In genomic region chr1:186054227-186054626, GRCm38 (mm10) we compare ENCODE assay signal across 26 mouse cellular contexts.
A peak's percentile ranks its signal among the peaks of the same experiment; 100 is the strongest.
DNase-seq lines count a peak whose midpoint lies in the region; ATAC-seq and TF ChIP-seq lines count a peak whose summit lies in the region.
"Had no signal": no experiment of that assay in that cellular context is flagged by ENCODE, and none has a peak within 500 bp of the region (broad histone marks: within the 10 kb centered on the region; RNA-seq: fewer than 3 reads in every experiment).

No protein-coding gene starts in this region.

- H3K9me3 ChIP-seq in embryonic facial prominence, embryonic 13.5 days = no peaks in the 10 kb centered on the region
- H3K9me3 ChIP-seq in embryonic facial prominence, embryonic 10.5 days = no peaks in the 10 kb centered on the region
- H3K9me3 ChIP-seq in kidney, postnatal 0 days (replicated peaks; ENCODE audit: low read length) = no peaks in the 10 kb centered on the region
- H3K9me3 ChIP-seq in limb, embryonic 13.5 days = no peaks in the 10 kb centered on the region
- H3K9me3 ChIP-seq: embryonic facial prominence, embryonic 15.5 days; forebrain, embryonic 13.5 days; lung, embryonic 15.5 days had no signal

- WGBS in embryonic facial prominence, embryonic 13.5 days = 80% methylated on average over 7 of the region's 7 CpGs
- 92% methylated on average over 7 of the region's 7 CpGs for WGBS in embryonic facial prominence, embryonic 10.5 days
- WGBS in kidney, postnatal 0 days = 58% methylated on average over 7 of the region's 7 CpGs
- WGBS in limb, embryonic 13.5 days = 66% methylated on average over 7 of the region's 7 CpGs

- no peak overlapping the region for H3K4me3 ChIP-seq in embryonic facial prominence, embryonic 13.5 days
- no peak overlapping the region for H3K4me3 ChIP-seq in embryonic facial prominence, embryonic 10.5 days
- no peak overlapping the region for H3K4me3 ChIP-seq in kidney, postnatal 0 days (replicated peaks; ENCODE audit: low read depth, low read length)
- H3K4me3 ChIP-seq in limb, embryonic 13.5 days = no peak overlapping the region
- no peak overlapping the region for H3K4me3 ChIP-seq in layer of hippocampus, adult 2 months
- H3K4me3 ChIP-seq: embryonic facial prominence, embryonic 15.5 days; forebrain, embryonic 13.5 days; heart, embryonic 12.5 days; lung, embryonic 15.5 days had no signal

- DNase-seq in embryonic facial prominence, embryonic 10.5 days (ENCODE audit: low spot score) = no peak
- DNase-seq in kidney, postnatal 0 days (ENCODE audit: low spot score) = no peak
- DNase-seq in kidney, adult 18-20 months = no peak
- peak; percentile 17 for DNase-seq in skeletal muscle tissue, adult 2 months (ENCODE audit: low read depth, low spot score)
- no peak for DNase-seq in layer of hippocampus, adult 2 months (ENCODE audit: low spot score in 2 of 2)
- DNase-seq: adrenal gland, postnatal 10 days; cerebellum, adult 8-10 months; cerebellum, postnatal 36 days; gastrocnemius, postnatal 25 days; heart, adult 18-20 months; kidney, postnatal 25 days; midbrain, embryonic 14.5 days; right cerebral cortex, adult 18-20 months; thymus, adult 18-20 months; thymus, postnatal 25 days had no signal

- no peaks in the 10 kb centered on the region; the same call in 1 of the 2 replicates for H3K27me3 ChIP-seq in embryonic facial prominence, embryonic 13.5 days
- no peaks in the 10 kb centered on the region for H3K27me3 ChIP-seq in embryonic facial prominence, embryonic 10.5 days (replicated peaks; ENCODE audit: low read depth, poor library complexity, severe bottlenecking)
- H3K27me3 ChIP-seq in kidney, postnatal 0 days (ENCODE audit: insufficient read depth, low read length) = no peaks in the 10 kb centered on the region
- H3K27me3 ChIP-seq in limb, embryonic 13.5 days = no peaks in the 10 kb centered on the region
- H3K27me3 ChIP-seq: embryonic facial prominence, embryonic 15.5 days; forebrain, embryonic 13.5 days; heart, embryonic 12.5 days; lung, embryonic 15.5 days; Patski had no signal

- no peak for ATAC-seq in embryonic facial prominence, embryonic 13.5 days (ENCODE audit: insufficient number of reproducible peaks, insufficient read depth, low FRiP score, low TSS enrichment, low read depth)
- ATAC-seq in kidney, postnatal 0 days (replicated peaks; ENCODE audit: low FRiP score, low read depth) = no peak
- no peak; the same call in 1 of the 2 replicates for ATAC-seq in limb, embryonic 13.5 days (ENCODE audit: low FRiP score, low read depth)
- ATAC-seq: forebrain, embryonic 13.5 days; intestine, postnatal 0 days; Patski had no signal

- H3K36me3 ChIP-seq in embryonic facial prominence, embryonic 13.5 days = no peaks in the 10 kb centered on the region
- H3K36me3 ChIP-seq in embryonic facial prominence, embryonic 10.5 days (replicated peaks) = no peaks in the 10 kb centered on the region
- no peaks in the 10 kb centered on the region for H3K36me3 ChIP-seq in kidney, postnatal 0 days (ENCODE audit: insufficient read depth, low read length)
- H3K36me3 ChIP-seq in limb, embryonic 13.5 days = no peaks in the 10 kb centered on the region
- H3K36me3 ChIP-seq: embryonic facial prominence, embryonic 15.5 days; heart, embryonic 12.5 days; lung, embryonic 15.5 days had no signal

- H3K4me1 ChIP-seq in embryonic facial prominence, embryonic 13.5 days = peaks cover 24% of the 10 kb centered on the region
- 0 out of 2 replicates have a peak, but pooled peaks cover 3% of the 10 kb centered on the region for H3K4me1 ChIP-seq in embryonic facial prominence, embryonic 10.5 days
- no peaks in the 10 kb centered on the region for H3K4me1 ChIP-seq in kidney, postnatal 0 days (replicated peaks; ENCODE audit: insufficient read depth, low read length)
- H3K4me1 ChIP-seq in limb, embryonic 13.5 days = peaks cover 20% of the 10 kb centered on the region
- H3K4me1 ChIP-seq: forebrain, embryonic 13.5 days; heart, embryonic 12.5 days; lung, embryonic 15.5 days had no signal

- H3K27ac ChIP-seq in embryonic facial prominence, embryonic 13.5 days = peak overlapping the region; percentile 33; the same call in 1 of the 2 replicates
- H3K27ac ChIP-seq in embryonic facial prominence, embryonic 10.5 days (replicated peaks) = no peak overlapping the region
- H3K27ac ChIP-seq in kidney, postnatal 0 days = peak overlapping the region; percentile 19; the same call in 1 of the 2 replicates
- peak overlapping the region; percentile 48 for H3K27ac ChIP-seq in limb, embryonic 13.5 days
- H3K27ac ChIP-seq in layer of hippocampus, adult 2 months = no peak overlapping the region
- H3K27ac ChIP-seq: embryonic facial prominence, embryonic 15.5 days; forebrain, embryonic 13.5 days; hindbrain, embryonic 14.5 days; lung, embryonic 15.5 days; stomach, postnatal 0 days had no signal

- H3K4me2 ChIP-seq in embryonic facial prominence, embryonic 13.5 days = peak overlapping the region; percentile 30; the same call in 1 of the 2 replicates
- no peak overlapping the region for H3K4me2 ChIP-seq in kidney, postnatal 0 days (ENCODE audit: low read length)
- H3K4me2 ChIP-seq in limb, embryonic 13.5 days (replicated peaks) = peak overlapping the region; percentile 27; the same call in 1 of the 2 replicates
- H3K4me2 ChIP-seq: embryonic facial prominence, embryonic 15.5 days; forebrain, embryonic 13.5 days; heart, embryonic 12.5 days; hindbrain, embryonic 14.5 days; liver, embryonic 11.5 days; lung, embryonic 15.5 days had no signal

- no peak for TF ChIP-seq CTCF in kidney, postnatal 0 days (IDR thresholded peaks at IDR 0.05; ENCODE audit: low read depth)
- TF ChIP-seq CTCF in layer of hippocampus, adult 2 months (conservative IDR thresholded peaks at IDR 0.05) = no peak

- H3K9ac ChIP-seq in embryonic facial prominence, embryonic 13.5 days = no peak overlapping the region
- H3K9ac ChIP-seq in kidney, postnatal 0 days (ENCODE audit: low read depth, low read length) = no peak overlapping the region
- H3K9ac ChIP-seq in limb, embryonic 13.5 days = no peak overlapping the region
- H3K9ac ChIP-seq: embryonic facial prominence, embryonic 15.5 days; forebrain, embryonic 13.5 days; heart, embryonic 12.5 days; hindbrain, embryonic 14.5 days; lung, embryonic 15.5 days had no signal

Comparison
In these comparisons a context has a peak if more than half of its experiments do, and no peak if none do; other contexts are left out.
1. H3K27ac ChIP-seq: peak in embryonic facial prominence, embryonic 13.5 days (single experiment), kidney, postnatal 0 days (single experiment) and limb, embryonic 13.5 days (single experiment); none in embryonic facial prominence, embryonic 10.5 days (single experiment) and layer of hippocampus, adult 2 months (single experiment).